Mouse (Mus musculus) left cerebral cortex, postnatal 10 days (tissue): ENCODE measurements around the gene Aspa. TPM values are rescaled to one million over a fixed set of nuclear protein-coding genes. Genes with fewer than 3 reads are reported as not detected.
"Not testable (repeated sequence)": the region's sequence is repeated elsewhere in the genome, so short reads cannot be mapped to it uniquely, and the experiment has no call there.

Experiments used
- DNase-seq, 2 experiments: peaks; one replicate each; pipeline ENCODE4 v3.0.0; 2021 to 2022; ENCODE audit warnings: low spot score in 2 of 2, mixed read lengths in 1 of 2; ENCODE audit errors: extremely low spot score in 1 of 2
- intact Hi-C: fragments of 180-260 bp; cut with DNase I; formaldehyde crosslinking; loops from one replicate; pipeline ENCODE4 v1.15.1; 2025
- total RNA-seq, 2 experiments: library from RNA; stranded (reverse); gene quantifications; 2 replicates each; pipeline ENCODE4 v1.2.3; 2021

The Aspa gene
- total RNA-seq, result 1 to 10 TPM; 3.3 to 4.2 TPM

DNA sequence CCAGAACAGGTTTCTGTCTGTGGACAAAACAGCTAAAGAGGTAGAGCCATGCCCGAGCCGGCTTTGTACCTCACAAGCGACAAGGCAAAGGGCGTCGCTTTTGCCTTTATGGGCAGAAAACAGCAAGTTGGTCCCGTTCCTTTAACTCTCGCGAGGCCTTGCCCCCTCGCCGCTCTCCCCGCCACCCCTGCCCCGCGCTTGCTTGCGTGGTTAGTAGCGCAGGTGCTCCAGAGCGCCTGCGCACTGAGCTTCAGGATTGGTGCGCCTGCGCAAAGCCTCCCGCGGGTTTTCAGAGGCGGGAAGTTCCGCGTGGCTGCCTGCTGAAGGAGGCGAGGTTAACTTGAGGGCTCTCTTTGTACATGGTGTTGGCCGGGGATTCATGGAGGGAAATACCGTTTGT, at the start of gene Aspa, which contains the start of the genes Gm49340 and Spata22:
Gene Aspa (minus strand): TSS at position 155 of the 400 bp plus-strand sequence.
Gene Gm49340 (plus strand): TSS at position 300 of the 400 bp plus-strand sequence.
Gene Spata22 (plus strand): TSS at position 300 of the 400 bp plus-strand sequence.
- intact Hi-C loops, result no loop called here
- no peak for DNase-seq

DNA sequence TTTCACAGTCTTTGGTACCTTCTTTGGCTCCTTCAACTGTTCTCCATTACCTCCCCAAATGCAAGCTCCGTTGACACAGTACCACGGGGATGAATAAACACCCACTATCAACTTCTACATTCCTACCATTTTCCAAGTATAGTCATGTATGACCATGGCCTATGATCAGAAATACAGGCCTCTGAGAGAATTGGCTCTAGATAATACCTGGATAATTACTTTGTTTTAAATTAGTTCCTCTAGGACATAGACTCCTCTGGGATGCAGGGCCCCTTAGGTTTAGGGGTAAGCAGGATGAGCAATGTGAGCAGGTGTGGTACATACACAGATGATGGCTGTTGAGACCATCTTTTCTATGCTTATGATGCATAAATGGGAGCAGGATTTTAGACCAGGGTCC, 41.5 kb upstream of the Aspa start, which contains the start of gene Olfr376:
Gene Olfr376 (plus strand): TSS at position 301 of the 400 bp plus-strand sequence.
- no peak for DNase-seq

DNA sequence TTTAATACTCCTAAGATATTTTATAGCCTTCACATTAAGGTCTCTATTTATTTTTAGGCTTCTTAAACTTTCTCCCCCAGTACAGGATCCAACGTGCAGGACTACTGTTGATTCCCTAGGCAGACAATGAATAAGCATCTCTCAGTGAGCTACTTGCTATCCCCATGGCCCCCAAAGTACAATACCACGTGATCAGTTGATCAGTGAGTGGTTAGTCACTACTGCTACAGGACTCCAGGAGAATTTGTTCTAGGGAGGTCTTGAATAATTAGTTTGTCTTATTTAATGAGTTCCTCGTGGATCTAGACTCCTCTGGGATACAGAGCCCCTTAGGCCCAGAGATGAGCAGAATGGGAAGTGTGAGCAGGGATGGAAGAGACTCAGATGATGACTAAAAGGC, 21.1 kb upstream of the Aspa start, which contains the start of gene Olfr20:
Gene Olfr20 (plus strand): TSS at position 301 of the 400 bp plus-strand sequence.
- no peak for DNase-seq
- intact Hi-C loops, result no loop called here

More for the DNA sequence above, 41.5 kb upstream of the Aspa start, which contains the start of gene Olfr376:
- intact Hi-C loops, result no loop called here

DNA sequence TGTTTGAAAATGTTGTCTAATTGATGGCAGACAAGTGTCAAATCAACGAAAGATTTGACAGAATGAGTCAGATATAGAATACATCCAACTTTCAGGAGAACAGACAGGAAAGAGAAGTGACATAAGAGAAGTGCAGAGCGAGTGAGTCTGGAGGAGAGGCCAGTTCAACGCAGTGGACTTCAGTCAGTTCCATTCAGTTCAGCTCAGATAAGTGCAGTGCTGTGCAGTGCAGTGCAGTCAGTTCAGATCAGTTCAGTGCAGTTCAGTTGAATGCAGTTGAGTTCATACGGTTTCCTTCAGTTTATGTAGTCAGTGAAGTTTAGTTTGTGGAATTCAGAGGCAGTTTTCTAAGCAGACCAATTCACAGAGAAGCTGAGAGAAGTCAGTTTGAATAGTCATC, 7.5 kb upstream of the Aspa start:
- intact Hi-C loops, result no loop called here
- no peak for DNase-seq

DNA sequence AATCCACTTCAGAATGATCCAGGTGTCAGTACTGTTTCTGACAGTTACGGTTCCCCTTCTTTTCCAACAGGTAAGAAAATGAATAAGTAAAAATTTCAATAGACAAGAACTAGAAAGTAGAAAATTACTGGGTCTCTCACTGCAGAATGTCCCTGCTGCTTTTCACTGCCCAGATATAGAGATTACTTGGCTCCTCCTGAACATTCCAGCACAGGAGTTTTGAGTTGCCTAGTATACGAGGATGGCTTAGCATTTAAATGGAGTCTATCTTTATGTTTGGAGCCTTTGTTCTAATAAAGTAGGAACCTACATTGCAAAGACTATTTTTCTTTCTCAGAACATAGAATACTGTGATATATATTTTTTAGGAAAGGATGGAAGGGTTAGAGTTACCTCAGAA, 4.0 kb upstream of the Aspa start:
- intact Hi-C loops, result no loop called here
- no peak for DNase-seq

DNA sequence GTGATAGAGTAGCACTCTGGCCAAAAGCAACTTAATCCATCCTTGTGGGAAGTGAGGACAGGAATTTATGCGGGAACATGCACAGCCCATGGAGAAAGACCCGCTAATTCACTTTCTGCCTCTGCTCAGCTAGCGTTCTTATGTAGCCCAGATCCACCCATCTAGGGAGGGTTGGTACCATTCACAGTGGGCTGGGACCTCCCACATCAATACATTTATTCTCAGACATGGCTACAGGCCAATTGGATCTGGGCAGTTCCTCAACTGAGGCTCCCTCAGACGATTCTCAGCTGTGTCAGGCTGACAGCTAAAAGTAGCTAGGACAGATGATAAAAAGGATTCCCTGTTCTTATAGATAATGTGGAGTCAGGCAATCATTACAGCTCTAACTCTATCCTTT, 2.0 kb downstream of the Aspa start:
- intact Hi-C loops, result no loop called here
- DNase-seq, result peak; percentile 7 to 18

DNA sequence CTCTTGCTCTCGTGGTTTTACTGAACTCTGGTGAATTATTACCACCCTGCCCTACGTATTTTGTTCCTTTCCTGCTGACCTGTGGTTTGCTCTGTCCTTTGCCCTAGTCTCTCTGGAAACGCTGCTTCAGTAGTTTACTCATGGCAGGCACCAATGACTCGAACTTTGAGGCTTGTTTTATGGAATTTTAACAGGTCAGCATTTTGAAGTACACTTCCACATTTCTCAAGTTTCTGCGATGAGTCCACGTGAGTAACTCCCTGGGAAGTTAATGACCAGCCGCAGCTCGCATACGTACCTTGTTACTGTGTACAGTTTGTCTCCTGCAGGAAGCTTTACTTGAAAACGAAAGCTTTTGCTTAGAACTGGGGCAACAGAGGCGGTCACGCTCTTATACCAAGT, 2.9 kb downstream of the Aspa start:
- intact Hi-C loops, result no loop called here
- no peak for DNase-seq

DNA sequence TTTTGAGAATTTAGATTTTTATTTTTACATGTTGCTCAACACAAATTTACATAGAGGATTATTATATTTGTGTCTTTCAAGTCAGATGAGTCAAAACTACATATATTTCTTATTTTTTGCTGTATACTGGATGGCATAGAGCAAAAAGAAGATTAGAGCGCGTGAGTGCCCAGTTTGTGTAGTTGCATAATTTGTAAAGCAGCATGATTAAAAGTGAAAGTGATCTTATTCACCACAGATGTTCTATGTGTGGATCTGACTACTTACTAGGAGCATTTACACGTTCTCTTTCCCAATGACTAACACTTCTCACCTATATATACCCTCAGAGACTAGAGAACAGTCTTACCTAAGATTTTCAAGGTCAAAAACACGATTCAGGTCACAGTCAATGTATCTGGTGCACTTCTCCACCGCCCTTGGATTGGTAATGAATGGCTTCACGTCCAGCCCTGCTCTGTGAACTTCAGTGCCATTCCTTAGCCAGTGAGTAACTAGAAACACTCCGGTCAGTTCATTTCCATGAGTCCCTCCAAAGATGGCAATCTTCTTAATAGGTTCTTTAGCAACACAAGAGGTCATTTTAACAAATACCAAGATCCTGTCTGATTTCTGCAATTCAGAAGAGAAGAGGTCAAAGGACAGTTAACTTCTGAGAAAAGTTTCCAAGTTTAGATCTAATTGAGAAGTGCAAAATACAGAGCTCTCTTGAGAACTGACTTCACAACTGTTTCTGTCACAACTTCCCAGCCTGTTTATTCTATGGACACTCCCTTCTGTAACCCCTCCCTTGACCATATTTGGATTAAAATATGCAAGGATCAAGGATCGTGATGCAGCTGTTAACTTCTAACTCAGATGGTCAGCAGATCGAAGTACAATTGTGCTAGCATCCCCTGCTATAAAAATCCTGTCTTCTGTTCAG, 5.2 kb downstream of the Aspa start:
- intact Hi-C loops, result no loop called here
- DNase-seq, result no peak

DNA sequence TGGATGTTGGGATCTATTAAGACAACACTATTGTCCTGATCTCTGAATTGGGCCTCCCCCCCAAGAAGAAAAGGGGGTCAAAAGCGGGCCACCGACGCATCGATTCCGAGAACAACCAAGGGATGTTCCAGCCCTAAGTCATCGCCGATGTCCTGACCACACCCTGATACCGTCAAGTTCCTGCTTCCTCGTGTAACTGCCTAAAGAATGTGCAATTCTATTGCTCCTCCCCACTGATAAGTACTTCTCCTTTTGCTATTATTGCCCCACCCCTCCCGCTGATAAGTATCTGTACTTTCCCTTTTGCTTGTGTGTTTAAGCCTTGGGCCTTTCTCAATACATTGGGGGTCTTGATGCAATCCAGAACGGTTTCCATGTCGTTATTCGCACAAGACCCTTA, 8.3 kb downstream of the Aspa start:
- intact Hi-C loops, result not testable (repeated sequence)

DNA sequence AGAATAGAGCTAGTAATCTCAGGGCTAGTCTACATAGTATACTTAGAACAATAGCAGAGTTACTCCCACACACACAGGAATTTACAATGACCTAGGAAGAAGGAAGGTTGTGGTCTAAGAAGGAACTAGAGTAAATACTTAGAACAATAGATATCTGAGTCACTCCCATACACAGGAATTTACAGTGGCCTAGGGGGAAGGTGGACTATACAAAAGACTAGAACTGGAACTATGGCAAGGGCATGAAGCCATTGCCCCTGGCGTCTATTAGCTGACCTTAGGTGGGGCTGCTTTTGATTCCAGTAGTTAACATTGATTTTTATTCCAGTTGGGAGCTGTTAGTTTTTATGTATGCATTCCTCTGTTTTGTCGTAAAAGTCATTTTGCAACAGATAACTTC, 10.8 kb downstream of the Aspa start:
- DNase-seq, intact Hi-C loops: not testable (repeated sequence)

More for the DNA sequence above, 8.3 kb downstream of the Aspa start:
- DNase-seq, result not testable (repeated sequence)

DNA sequence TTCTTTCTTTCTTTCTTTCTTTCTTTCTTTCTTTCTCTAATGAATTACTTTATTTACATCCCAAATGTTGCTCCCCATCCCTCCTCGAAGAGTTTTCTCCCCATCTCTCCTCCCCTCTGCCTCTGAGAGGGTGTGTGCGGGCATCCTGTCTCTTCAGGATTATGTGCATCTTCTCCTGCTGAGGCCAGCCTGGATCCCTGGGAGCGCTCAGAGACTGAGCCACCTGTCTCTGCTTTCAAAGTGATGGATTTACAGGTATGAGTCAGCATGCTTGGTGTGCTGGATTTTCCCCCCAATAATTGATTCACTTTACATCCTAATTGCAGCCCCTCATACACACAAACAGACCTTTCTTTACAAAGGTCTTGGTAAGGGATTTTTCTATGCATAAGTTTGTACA, 13.4 kb downstream of the Aspa start:
- no peak for DNase-seq
- intact Hi-C loops, result no loop called here

DNA sequence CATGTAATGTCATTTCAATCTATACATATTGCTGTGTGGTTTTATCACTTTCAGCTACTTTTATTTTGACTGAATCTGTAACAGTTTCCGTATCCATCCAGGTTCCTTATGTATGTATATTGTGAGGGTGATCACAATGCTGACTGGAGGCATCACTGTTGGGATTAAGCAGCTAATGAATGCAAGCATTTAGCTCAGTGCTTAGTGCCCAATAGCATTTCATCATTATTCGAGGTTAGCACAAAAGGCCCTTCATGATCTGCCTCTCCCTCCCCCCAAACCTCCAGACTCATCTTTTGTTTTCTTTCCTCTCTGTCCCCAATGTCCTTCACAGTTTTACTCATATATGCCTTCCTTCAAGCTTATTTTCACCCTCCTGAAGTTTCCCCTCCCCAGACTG, 26.3 kb downstream of the Aspa start:
- intact Hi-C loops, result no loop called here
- no peak for DNase-seq

DNA sequence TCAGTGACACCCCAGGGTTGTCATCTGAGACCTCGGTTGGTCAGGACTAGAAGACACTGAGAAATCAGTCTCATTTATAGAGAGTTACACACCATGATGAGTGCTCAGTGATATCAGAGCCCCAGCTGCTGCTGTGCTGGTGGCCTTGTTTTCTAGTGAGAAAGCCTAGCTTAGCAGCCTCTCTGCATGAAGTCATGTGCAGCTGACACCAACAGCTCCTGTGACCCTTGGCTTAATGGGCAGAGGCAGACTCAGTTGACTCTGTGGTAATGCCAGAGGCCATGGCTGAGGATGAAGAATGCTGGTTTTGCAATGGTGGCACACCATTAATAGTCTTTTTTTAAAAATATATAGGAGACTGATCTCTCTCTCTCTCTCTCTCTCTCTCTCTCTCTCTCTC, 39.8 kb downstream of the Aspa start:
- DNase-seq, result no peak
- intact Hi-C loops, result loop anchor here (10.0 kb wide), 2 partner anchors 155 to 1065 kb away; partner anchors contain the start of genes Haspin and Olfr411

DNA sequence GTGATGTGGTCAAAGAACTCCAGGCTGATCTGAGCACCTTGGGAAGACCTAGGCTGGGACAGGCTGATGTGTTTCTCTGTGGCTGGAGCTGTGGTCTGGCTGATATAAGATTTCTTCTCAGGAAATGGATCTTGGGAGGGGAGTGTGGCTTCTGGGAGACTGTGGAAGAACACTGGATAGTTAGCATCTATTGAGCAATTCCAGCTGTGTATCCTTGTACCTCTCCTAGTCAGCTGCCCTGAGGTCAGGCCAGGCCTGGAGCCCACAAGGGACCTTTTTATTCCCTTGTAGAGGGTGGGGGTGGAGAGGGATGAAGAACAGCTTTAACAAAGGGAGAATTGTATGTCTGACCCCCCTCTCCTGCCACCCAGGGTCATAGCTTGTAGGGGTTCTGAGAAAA, 45.0 kb downstream of the Aspa start:
- intact Hi-C loops, result loop anchor here (10.0 kb wide), 2 partner anchors 150 to 1070 kb away; partner anchors contain the start of genes Haspin and Olfr411
- no peak for DNase-seq

DNA sequence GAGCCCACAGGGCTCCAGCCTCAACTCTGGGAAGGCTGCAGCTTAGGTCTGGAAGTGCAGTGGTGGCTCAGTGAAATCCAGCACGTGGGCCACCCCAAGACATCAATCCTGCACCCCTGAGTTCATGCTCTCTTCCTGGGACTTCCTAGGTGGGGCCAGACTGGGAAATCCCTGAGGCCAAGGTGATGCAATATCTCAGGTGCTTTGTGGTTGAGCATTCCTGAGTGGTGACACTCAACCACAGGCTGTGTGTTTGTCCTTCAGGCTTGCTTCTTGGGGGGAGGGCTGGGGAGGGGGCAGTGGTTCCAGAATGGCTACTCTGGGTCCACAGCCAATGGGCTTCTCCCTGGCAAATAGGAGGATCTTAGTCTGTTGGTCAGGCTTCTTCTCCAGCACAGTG, 45.5 kb downstream of the Aspa start:
- intact Hi-C loops, result loop anchor here (10.0 kb wide), 2 partner anchors 149 to 1071 kb away; partner anchors contain the start of genes Haspin and Olfr411
- no peak for DNase-seq

DNA sequence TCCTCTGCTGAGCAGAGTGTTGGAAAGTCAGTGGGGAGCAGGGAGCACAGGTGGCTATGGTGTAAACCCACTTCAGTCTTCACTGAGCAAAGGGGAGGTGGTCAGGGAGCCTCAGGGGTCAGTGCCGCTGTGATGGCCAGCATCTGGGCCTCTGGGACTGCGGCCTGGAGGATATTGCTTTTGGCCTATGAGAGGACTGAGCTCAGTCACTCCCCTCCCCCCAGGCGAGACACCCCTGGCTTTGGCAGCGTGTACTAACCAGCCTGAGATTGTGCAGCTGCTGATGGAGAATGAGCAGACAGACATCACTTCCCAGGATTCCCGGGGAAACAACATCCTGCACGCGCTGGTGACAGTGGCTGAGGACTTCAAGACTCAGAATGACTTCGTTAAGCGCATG, 46.0 kb downstream of the Aspa start:
- peak in 1 of 2 experiments; percentile 46 for DNase-seq
- intact Hi-C loops, result loop anchor here (10.0 kb wide), 2 partner anchors 149 to 1071 kb away; partner anchors contain the start of genes Haspin and Olfr411

DNA sequence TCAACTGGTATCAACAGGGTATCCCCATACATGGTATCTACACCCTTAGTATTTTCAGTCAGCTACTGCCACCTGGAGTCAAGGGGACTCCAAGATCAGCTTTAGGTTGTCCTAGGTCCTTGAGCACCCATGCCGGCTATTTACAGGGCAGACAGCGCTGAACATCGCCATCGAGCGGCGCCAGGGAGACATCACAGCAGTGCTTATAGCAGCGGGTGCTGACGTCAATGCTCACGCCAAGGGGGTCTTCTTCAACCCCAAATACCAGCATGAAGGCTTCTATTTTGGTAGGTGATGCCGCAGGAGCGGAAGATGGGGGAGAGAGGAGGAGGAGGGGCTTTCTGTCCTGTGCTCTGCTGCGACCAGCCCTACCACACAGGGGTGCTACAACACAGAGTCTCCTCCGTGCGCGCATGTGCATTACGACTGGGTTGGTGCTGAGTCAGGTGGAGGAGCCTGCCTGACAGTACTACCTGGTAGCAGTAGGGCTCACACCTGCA, 47.8 kb downstream of the Aspa start:
- DNase-seq, result peak; percentile 69 to 81
- intact Hi-C loops, result loop anchor here (10.0 kb wide), 2 partner anchors 147 to 1073 kb away; partner anchors contain the start of genes Haspin and Olfr411

DNA sequence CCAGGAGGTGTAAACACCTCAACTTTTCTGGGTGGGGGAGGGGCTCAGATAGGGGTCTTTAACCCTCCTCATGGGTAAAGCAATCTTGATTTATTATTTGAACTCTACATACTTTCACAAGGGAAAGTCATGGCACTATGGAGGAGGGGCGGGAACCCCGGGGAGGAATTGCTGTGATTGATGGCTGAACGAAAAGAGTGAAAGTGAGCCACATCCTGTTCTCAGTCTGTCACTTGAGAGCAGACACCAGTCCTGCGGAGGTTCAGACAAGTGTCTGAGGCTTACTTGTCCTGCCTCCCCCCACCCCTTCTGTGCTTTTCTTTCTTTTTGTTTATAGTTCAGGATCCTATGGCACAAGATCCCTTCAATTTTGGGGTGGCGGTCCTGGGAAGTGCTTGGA, 48.7 kb downstream of the Aspa start:
- intact Hi-C loops, result loop anchor here (10.0 kb wide), 2 partner anchors 146 to 1074 kb away; partner anchors contain the start of genes Haspin and Olfr411
- no peak for DNase-seq

DNA sequence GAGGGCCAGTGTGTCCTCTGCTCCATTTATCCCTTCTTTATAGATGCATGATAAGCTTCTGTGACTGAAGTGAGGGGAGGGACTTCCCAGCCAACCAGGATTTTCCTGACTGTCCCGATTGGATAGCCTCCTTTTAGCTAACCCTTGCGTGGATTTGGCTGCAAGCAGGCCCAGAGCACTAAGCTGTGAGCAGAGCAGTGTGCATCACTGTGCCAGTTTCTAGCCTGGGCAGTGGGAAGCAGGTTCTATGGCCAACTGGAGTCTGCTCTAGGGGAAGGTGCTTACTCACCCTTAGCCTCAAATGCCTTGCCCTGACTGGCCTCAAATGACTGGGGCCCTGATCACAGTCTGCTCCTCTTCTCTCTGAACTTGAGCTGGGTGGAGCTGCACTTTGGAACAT, 54.6 kb downstream of the Aspa start:
- intact Hi-C loops, result no loop called here
- DNase-seq, result no peak
